Mouse (Mus musculus) olfactory bulb, adult 2 months (tissue): ENCODE data around the gene Avp. TPM values are rescaled to one million over a fixed set of nuclear protein-coding genes. Genes with fewer than 3 reads are reported as not detected.

ENCODE experiments used
- H3K27ac ChIP-seq: fragments of 200-500 bp; 2 replicates; pipeline ENCODE4 v1.5.1; 2012; ENCODE audit warnings: low read depth, low read length; ENCODE audit not compliant: insufficient read depth
- H3K4me1 ChIP-seq: fragments of 200-500 bp; 2 replicates; pipeline ENCODE4 v1.6.1; 2012; ENCODE audit warnings: low read length; ENCODE audit not compliant: control insufficient read depth, insufficient read depth
- H3K4me3 ChIP-seq: fragments of 200-500 bp; 2 replicates; pipeline ENCODE4 v1.5.1; 2012; ENCODE audit warnings: mild to moderate bottlenecking, low read depth, low read length, moderate library complexity; ENCODE audit not compliant: insufficient read depth
- CTCF ChIP-seq: fragments of 200-500 bp; IDR thresholded peaks from 2 replicates; pipeline ENCODE4 v1.5.1; 2012; ENCODE audit warnings: low read depth, mild to moderate bottlenecking, low read length, moderate library complexity; ENCODE audit not compliant: insufficient read depth
- POLR2A ChIP-seq: fragments of 200-500 bp; IDR thresholded peaks from 2 replicates; pipeline ENCODE4 v1.6.1; 2012; ENCODE audit warnings: mild to moderate bottlenecking, low read depth, low read length, moderate library complexity; ENCODE audit not compliant: insufficient read depth
- WGBS: fragments of 180-500 bp; shearing (Covaris S2); methylation state at CpG from one replicate; pipeline ENCODE4 v1.1.7; 2018; 5-methylcytosine and 5-hydroxymethylcytosine counted together
- polyA plus RNA-seq: library from polyadenylated mRNA; stranded (reverse); fragments of >200 nt; gene quantifications from 2 replicates; pipeline ENCODE4 v1.2.4, GENCODE M21; 2012; ENCODE audit warnings: low replicate concordance; ENCODE audit not compliant: missing spikeins, insufficient read depth, insufficient read length

Avp gene
- polyA plus RNA-seq, 1 experiment: not detected

DNA sequence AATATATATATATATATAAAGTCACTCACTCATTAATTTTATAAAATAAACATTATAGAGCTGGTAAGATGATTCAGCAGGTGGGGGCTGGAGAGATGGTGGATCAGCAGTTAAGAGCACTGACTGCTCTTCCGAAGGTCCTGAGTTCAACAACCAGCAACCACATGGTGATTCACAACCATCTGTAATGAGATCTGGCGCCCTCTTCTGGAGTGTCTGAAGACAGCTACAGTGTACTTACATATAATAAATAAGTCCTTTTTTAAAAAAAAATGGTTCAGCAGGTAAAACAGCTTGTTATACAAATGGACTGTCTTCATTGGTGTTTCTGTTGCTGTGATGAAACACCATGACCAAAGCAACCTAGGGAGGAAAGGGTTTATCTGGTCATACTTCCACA lies 24.3 kb downstream of the Avp start:
- WGBS: 66% methylated on average over 2 of the region's 2 CpGs
- no peak overlapping the region for H3K4me3 ChIP-seq

DNA sequence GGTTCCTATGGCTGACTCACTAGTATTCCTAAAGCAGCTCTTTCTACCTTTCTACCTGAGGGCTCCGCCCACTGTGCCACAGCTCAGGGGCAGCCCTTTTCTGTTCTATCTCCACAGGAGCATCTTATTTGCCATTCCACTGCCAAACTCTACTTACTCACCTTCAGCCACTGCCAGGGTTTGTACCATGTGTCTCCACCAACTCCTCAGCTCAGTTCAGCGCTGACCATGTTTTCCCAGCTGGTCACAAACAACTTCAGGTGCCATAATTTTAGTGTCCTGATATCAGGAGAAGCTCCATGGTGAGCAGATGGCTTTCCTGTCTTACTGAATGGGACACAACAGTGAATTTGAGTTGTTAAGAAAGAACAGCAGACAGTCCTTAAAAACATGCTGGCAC lies 24.9 kb downstream of the Avp start:
- Histone ChIP-seq H3K27ac (no peak overlapping the region), H3K4me1 (no peaks in the 10 kb centered on the region), H3K4me3 (no peak overlapping the region)
- 95% methylated on average over 2 of the region's 2 CpGs for WGBS
- TF ChIP-seq CTCF: no peak
- TF ChIP-seq POLR2A: no peak

More for the DNA sequence above, 24.3 kb downstream of the Avp start:
- Histone ChIP-seq H3K4me1 (0 out of 2 replicates have a peak, but pooled peaks cover under 1% of the 10 kb centered on the region), H3K27ac (no peak overlapping the region)
- TF ChIP-seq POLR2A (no peak), CTCF (no peak)

- Histone ChIP-seq H3K27ac (no peak overlapping the region), H3K4me1 (no peaks in the 10 kb centered on the region), H3K4me3 (no peak overlapping the region)
- TF ChIP-seq CTCF (no peak), POLR2A (no peak)
- WGBS: 96% methylated on average over 1 of the region's 1 CpGs
Measured at GRCm38 (mm10) chr2:130556292-130556691, 26.1 kb downstream of the Avp start.

DNA sequence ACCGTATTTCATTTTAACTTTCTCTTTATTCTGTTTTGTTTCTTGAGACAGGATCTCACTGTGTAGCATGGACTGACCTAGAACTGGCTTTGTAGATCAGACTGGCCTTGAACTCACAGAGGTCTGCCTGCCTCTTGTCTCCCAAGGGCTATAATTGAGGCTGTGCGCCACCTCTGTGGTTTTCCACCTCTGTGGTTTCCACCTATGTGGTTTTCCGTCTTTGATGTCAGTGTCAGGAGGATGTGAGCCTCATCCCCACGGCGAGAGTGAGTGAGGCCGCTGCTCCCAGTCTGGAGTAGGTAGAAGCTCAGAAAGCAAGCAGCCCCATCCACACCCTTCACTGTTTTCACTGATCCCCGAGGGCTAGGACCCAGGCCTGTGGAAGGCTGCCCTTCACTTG lies 27.5 kb downstream of the Avp start:
- 91% methylated on average over 7 of the region's 7 CpGs for WGBS
- Histone ChIP-seq H3K4me1 (no peaks in the 10 kb centered on the region), H3K4me3 (no peak overlapping the region), H3K27ac (no peak overlapping the region)
- TF ChIP-seq POLR2A: no peak
- no peak for TF ChIP-seq CTCF

DNA sequence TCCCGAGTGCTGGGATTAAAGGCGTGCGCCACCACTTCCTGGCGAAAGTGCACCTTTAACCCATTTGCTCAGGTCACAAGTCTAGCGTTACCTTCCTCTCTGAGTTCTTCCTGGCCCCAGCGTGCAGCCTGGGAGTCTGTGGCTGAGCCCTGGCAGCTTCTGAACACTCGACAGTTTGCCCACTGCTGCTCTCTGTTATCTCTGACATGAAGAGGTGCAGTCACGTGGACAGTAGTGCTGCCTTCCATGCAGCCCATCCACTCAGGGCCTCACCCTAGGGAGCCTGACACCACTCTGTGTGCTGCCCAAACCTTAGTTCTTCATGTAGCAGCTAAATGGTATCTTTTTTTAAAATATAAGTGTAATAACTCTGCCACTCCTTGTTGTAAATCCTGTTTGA lies 35.4 kb downstream of the Avp start:
- no peak overlapping the region for H3K4me3 ChIP-seq
- TF ChIP-seq POLR2A (no peak), CTCF (no peak)
- H3K4me1 ChIP-seq: no peaks in the 10 kb centered on the region
- no peak overlapping the region for H3K27ac ChIP-seq
- 92% methylated on average over 8 of the region's 8 CpGs for WGBS

DNA sequence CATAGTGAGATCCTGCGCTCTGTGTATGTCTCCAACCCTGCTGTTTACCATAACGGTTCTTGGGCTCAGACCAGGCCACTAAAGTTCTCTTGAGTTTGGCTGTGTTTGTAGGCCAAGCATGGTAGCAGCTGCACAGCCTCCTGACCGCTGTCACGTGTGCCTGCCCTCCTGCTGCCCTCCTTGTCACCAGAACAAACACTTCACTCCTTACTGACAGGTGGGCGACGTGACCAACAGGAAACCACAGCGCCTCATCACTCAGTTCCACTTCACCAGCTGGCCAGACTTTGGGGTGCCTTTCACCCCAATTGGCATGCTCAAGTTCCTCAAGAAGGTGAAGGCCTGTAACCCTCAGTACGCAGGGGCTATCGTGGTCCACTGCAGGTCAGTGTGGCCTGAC lies 42.1 kb downstream of the Avp start:
- 92% methylated on average over 9 of the region's 9 CpGs for WGBS
- H3K4me3 ChIP-seq: no peak overlapping the region
- no peaks in the 10 kb centered on the region for H3K4me1 ChIP-seq
- H3K27ac ChIP-seq: no peak overlapping the region
- TF ChIP-seq CTCF: no peak

- 87% methylated on average over 8 of the region's 8 CpGs for WGBS
- TF ChIP-seq CTCF: no peak
- TF ChIP-seq POLR2A: no peak
Measured at GRCm38 (mm10) chr2:130538876-130539546, 43.3 kb downstream of the Avp start.

DNA sequence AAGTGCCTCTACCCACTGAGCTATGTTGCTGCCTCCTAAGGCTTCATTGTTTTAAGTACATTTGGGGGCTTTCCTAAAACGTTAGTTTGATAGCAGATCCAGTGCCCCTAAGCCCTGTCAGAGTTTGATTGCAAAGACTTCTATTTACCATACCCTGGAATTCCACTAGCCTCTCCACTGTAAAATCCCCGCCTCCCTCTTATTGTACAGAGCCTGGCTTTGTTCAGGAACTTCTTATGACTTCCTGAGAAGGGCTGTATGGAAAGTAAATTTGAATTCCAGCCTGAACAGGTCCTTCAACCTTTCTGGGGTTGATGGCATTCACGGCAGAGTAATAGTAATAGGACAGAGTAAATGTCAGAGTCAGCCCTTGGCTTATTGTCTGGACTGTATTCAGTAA lies 45.5 kb downstream of the Avp start:
- TF ChIP-seq CTCF (no peak), POLR2A (no peak)
- no peaks in the 10 kb centered on the region for H3K4me1 ChIP-seq
- 65% methylated on average over 3 of the region's 3 CpGs for WGBS
- no peak overlapping the region for H3K4me3 ChIP-seq
- no peak overlapping the region for H3K27ac ChIP-seq

More at GRCm38 (mm10) chr2:130538876-130539546, 43.3 kb downstream of the Avp start:
- Histone ChIP-seq H3K4me1 (no peaks in the 10 kb centered on the region), H3K27ac (no peak overlapping the region), H3K4me3 (no peak overlapping the region)

DNA sequence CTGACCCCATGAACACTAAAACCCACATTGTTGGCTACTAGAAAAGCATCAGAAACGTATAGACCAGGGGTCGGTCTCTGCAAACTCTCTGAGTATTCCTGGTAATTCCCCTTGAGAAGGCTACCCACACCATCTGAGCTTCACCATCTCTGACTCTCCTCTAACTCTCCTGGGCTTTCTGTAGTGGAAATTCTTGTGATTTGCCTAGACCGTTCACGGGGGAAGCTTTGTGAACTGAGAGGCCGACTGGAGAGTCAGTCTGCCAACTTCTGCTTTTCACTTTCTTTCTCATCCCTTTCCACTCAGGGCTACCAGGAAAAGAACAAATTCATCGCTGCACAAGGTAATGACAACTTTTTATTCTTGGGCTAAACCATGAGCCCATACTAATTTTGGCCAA lies 47.3 kb downstream of the Avp start:
- H3K27ac ChIP-seq: no peak overlapping the region
- TF ChIP-seq CTCF: no peak
- TF ChIP-seq POLR2A: no peak
- no peaks in the 10 kb centered on the region for H3K4me1 ChIP-seq
- WGBS: 82% methylated on average over 6 of the region's 6 CpGs
- H3K4me3 ChIP-seq: no peak overlapping the region

DNA sequence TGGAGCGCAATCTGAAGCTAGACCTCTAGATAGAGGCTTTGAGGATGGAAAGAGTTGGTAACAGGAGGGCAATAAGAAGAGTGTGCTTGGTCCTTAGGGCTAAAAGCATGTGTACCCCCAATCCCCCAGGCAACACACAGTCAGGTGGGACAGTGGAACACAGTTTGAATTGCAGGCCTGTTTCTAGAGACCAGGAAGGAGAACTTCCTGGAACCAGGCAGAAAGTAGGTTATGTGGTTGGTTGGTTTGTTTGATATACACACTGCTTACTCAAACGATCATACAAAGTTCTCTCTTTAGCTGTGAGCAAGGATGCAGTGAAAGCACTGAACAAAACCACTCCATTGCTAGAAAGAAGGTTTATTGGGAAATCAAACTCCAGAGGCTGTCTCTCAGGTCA lies 50.2 kb downstream of the Avp start:
- no peak overlapping the region for H3K4me3 ChIP-seq
- WGBS: 88% methylated on average over 2 of the region's 2 CpGs
- H3K27ac ChIP-seq: no peak overlapping the region
- no peaks in the 10 kb centered on the region for H3K4me1 ChIP-seq
- TF ChIP-seq CTCF (no peak), POLR2A (no peak)

Other genes starting within 250 kb of the Avp start
- not detected in 2 replicates for gene Cpxm1, start 185.0 kb downstream of the Avp start, polyA plus RNA-seq
- gene Gm28372, start 177.3 kb downstream of the Avp start, polyA plus RNA-seq: not detected in 2 replicates
- not detected in 2 replicates for gene 1700020A23Rik, start 177.3 kb downstream of the Avp start, polyA plus RNA-seq
- gene Tmem239, start 176.1 kb downstream of the Avp start, polyA plus RNA-seq: not detected in 2 replicates
- gene Vps16, start 158.2 kb downstream of the Avp start, polyA plus RNA-seq: not detected in 2 replicates
- not detected in 2 replicates for gene Pced1a, start 157.9 kb downstream of the Avp start, polyA plus RNA-seq
- gene Ptpra, start 132.3 kb downstream of the Avp start, polyA plus RNA-seq: not detected in 2 replicates
- 295 TPM in 1 of 2 replicates, not detected in the other for gene Mrps26, start 18.8 kb downstream of the Avp start, polyA plus RNA-seq
- gene Oxt, start 6.4 kb downstream of the Avp start, polyA plus RNA-seq: not detected in 2 replicates
- not detected in 2 replicates for gene Fastkd5, start 47.5 kb upstream of the Avp start, polyA plus RNA-seq
- not detected in 2 replicates for gene Ubox5, start 47.5 kb upstream of the Avp start, polyA plus RNA-seq
- not detected in 2 replicates for gene Lzts3, start 60.2 kb upstream of the Avp start, polyA plus RNA-seq
- gene Ddrgk1, start 82.1 kb upstream of the Avp start, polyA plus RNA-seq: not detected in 2 replicates
- not detected in 2 replicates for gene Itpa, start 85.1 kb upstream of the Avp start, polyA plus RNA-seq
- not detected in 2 replicates for gene Slc4a11, start 115.0 kb upstream of the Avp start, polyA plus RNA-seq